Mouse (Mus musculus) intestine, embryonic 15.5 days (tissue): Measurements from ENCODE around the gene Prr22. TPM values are rescaled to one million over a fixed set of nuclear protein-coding genes. Genes with fewer than 3 reads are reported as not detected.

Source experiments
- ATAC-seq: fragments of 200-750 bp; cut with Nextera tagmentation; 2 replicates; pipeline ENCODE4 v1.8.0; 2017; ENCODE audit warnings: moderate TSS enrichment, moderate library complexity
- H3K27ac ChIP-seq: fragments of 300-500 bp; sonication (generic); 2 replicates; pipeline ENCODE4 v1.5.1; 2015; ENCODE audit warnings: mild to moderate bottlenecking, inconsistent platforms
- H3K27me3 ChIP-seq: fragments of 300-500 bp; sonication (generic); replicated peaks from 2 replicates; pipeline ENCODE4 v1.6.1; 2015; ENCODE audit warnings: inconsistent platforms
- H3K36me3 ChIP-seq: fragments of 300-500 bp; sonication (generic); 2 replicates; pipeline ENCODE4 v1.6.1; 2015; ENCODE audit warnings: inconsistent platforms
- H3K4me1 ChIP-seq: fragments of 300-500 bp; sonication (generic); replicated peaks from 2 replicates; pipeline ENCODE4 v1.6.1; 2015; ENCODE audit warnings: inconsistent platforms
- H3K4me2 ChIP-seq: fragments of 300-500 bp; sonication (generic); replicated peaks from 2 replicates; pipeline ENCODE4 v1.6.1; 2015; ENCODE audit warnings: mild to moderate bottlenecking, inconsistent platforms
- H3K4me3 ChIP-seq: fragments of 300-500 bp; sonication (generic); replicated peaks from 2 replicates; pipeline ENCODE4 v1.5.1; 2015; ENCODE audit warnings: inconsistent platforms
- H3K9ac ChIP-seq: fragments of 300-500 bp; sonication (generic); 2 replicates; pipeline ENCODE4 v1.6.1; 2015; ENCODE audit warnings: inconsistent platforms
- H3K9me3 ChIP-seq: fragments of 300-500 bp; sonication (generic); 2 replicates; pipeline ENCODE4 v1.6.1; 2016; ENCODE audit warnings: inconsistent platforms
- WGBS: fragments of 180-500 bp; shearing (Covaris S2); methylation state at CpG from one replicate; pipeline ENCODE4 v1.1.7; 2015; 5-methylcytosine and 5-hydroxymethylcytosine counted together
- polyA plus RNA-seq: library from polyadenylated mRNA; unstranded; fragments of >200 nt; fragmentation: Nextera tagmentation; extraction: Ambion mirVana; gene quantifications from 2 replicates; pipeline ENCODE4 v1.2.1, GENCODE M21; 2015

Prr22 gene
- 1.2 and 1.6 TPM in 2 replicates for polyA plus RNA-seq

DNA sequence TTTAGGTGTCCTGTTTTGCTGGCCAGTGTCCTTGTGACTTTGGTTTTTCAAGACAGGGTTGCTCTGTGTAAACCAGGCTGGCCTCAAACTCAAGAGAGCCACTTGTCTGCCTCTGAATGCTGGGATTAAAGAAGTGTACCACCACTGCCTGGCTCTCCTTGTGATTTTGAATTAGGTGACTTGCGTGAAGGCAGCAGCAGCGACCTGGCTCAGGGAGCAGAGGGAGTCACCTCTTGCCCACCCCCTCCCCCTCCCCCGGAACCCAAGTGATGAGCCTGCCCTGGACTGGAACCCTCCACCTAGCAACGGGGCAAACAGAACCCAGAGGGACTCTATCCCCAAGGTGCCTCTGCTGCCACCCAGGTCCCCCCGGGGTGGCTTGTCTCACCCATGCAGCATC, at the start of gene Prr22:
Gene Prr22, plus strand, starts transcription at position 301 of the 400 bp plus-strand sequence.
- no peak within 1 kb of the TSS for H3K9ac ChIP-seq
- H3K4me1 ChIP-seq, result 0 out of 2 replicates have a peak, but pooled peaks cover 5% of the 10 kb centered on the region
- no peaks in the 10 kb centered on the region for H3K27me3 ChIP-seq
- no peak within 1 kb of the TSS for H3K27ac ChIP-seq
- H3K4me3 ChIP-seq, result no peak within 1 kb of the TSS
- ATAC-seq, result no peak
- peaks cover 31% of the 10 kb centered on the region for H3K36me3 ChIP-seq
- no peak within 1 kb of the TSS for H3K4me2 ChIP-seq
- WGBS, result 91% methylated on average over 5 of the region's 5 CpGs
- no peaks in the 10 kb centered on the region for H3K9me3 ChIP-seq

DNA sequence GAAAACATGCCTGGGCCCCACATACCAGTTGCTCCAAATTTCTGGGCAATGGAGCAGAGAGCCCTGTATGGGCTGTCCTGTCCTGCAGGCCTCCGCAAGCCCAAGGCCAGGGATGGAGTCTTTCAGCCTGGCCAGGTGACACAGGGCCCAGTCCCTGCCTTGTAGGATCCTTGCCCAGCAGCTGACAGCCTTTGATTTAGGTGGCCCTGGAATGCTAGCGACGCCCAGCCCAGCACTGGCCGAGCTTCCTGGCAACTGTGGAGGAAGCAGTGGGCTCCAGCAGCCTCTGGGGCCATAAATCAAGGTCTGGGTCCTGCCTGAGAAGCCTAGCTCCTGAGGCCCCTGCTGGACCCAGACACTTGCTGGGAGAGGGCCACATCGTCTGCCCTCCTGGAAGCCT, 47.6 kb upstream of the Prr22 start:
- Histone ChIP-seq H3K27ac (no peak overlapping the region), H3K4me3 (no peak overlapping the region), H3K9me3 (no peaks in the 10 kb centered on the region), H3K4me2 (no peak overlapping the region), H3K9ac (0 out of 2 replicates have a peak overlapping the region, but pooled peaks have one; percentile 1), H3K4me1 (peaks cover 28% of the 10 kb centered on the region), H3K36me3 (0 out of 2 replicates have a peak, but pooled peaks cover 11% of the 10 kb centered on the region), H3K27me3 (no peaks in the 10 kb centered on the region)
- no peak for ATAC-seq
- 38% methylated on average over 5 of the region's 5 CpGs for whole genome bisulfite sequencing

DNA sequence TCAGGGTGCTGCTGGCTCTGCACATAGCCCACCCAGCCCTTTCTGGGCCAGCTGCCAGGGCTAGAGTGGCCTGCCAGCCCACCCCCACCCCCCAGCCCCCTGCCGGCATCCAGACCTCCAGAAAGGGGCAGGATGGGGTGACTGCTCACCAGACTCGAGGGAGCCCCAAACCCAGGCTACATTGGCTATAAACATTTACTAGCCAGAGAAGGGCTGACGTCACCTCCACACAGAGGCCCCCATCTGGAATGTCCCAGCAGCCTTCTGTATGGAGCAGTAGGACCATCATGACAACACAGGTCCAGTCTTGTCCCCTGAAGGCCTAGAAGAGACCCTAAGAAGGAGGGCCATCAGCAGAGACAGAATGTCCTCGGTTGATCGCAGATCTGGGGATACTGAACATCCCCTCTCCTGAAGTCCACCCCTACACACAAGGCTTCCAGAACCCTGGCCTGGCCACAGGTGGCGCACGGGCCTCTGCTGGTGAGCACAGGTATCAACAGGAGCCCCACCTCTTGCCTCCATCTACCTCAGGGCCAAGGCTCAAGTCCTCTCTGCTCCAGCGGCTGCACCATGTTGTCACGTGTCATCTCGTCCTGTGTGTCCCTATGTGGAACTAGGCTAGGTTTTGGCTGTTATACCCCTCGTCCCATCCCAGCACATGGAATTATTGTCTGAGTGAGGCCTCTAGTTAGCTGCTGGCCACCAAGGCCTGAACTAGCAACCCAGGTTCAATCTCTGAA, 46.5 kb upstream of the Prr22 start:
- ATAC-seq, result no peak
- Histone ChIP-seq H3K27me3 (no peaks in the 10 kb centered on the region), H3K4me3 (no peak overlapping the region), H3K9me3 (no peaks in the 10 kb centered on the region), H3K36me3 (0 out of 2 replicates have a peak, but pooled peaks cover 11% of the 10 kb centered on the region), H3K4me2 (no peak overlapping the region), H3K27ac (no peak overlapping the region), H3K9ac (no peak overlapping the region), H3K4me1 (peaks cover 35% of the 10 kb centered on the region)
- 77% methylated on average over 11 of the region's 11 CpGs for WGBS

DNA sequence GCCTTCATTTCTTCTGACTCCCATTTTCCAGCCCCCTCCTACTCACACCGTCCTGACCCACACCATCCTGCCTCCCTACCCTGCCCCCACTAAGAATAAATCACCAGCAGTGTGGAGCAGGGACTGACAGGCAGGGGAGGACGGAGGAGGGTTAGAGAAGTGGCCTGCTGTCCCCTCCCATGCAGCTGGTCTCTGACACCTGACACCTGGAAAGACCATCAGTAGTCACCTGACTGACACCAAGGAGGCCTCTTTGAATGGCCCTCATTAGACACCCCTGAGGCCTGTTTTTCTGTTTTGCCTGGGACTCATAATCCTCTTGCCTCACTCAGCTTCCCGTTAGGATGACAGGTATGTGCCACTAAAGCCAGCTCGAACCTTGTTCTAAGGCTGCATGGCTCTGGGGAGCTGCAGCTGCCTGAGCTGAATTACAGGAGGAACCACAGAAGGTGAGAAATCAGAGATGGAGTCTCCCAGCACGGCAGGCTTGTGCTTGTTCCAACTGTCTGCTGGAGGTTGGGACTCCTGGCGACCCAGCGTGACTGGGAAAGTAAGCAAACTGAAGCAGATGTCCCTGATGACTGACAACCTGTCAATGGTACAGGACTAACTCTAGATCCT, 42.9 kb upstream of the Prr22 start:
- 14% methylated on average over 7 of the region's 7 CpGs for WGBS
- Histone ChIP-seq H3K4me2 (no peak overlapping the region), H3K9ac (no peak overlapping the region), H3K36me3 (0 out of 2 replicates have a peak, but pooled peaks cover 6% of the 10 kb centered on the region), H3K4me3 (no peak overlapping the region), H3K27me3 (no peaks in the 10 kb centered on the region), H3K9me3 (no peaks in the 10 kb centered on the region), H3K4me1 (peaks cover 31% of the 10 kb centered on the region), H3K27ac (peak overlapping the region; percentile 48; the same call in 1 of the 2 replicates)
- peak; percentile 32 for ATAC-seq

DNA sequence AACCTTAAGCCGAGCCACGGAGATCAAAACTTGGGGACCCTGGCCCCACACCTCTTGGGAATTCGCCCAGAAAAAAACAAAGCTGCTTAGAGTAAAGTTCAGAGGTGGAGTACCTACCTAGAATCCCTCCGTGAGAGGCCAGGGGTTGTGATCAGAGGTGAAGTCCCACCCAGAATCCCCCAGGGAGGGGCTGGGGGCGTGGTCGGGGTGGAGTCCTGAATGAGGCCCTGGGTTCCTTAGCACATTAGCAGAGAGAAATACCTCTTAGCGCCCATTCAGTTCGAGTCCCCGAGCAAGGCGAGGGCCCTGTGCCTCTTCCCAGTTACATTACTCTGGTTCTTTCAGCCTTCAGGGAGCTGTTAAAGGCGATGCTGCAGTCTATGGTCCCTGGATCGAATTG, 42.4 kb upstream of the Prr22 start:
- Histone ChIP-seq H3K27ac (peak overlapping the region; percentile 48), H3K27me3 (no peaks in the 10 kb centered on the region), H3K9me3 (no peaks in the 10 kb centered on the region), H3K4me2 (peak overlapping the region; percentile 42), H3K36me3 (0 out of 2 replicates have a peak, but pooled peaks cover 5% of the 10 kb centered on the region), H3K4me3 (no peak overlapping the region), H3K9ac (no peak overlapping the region), H3K4me1 (peaks cover 30% of the 10 kb centered on the region)
- peak; percentile 71 for ATAC-seq
- 11% methylated on average over 12 of the region's 12 CpGs for WGBS

DNA sequence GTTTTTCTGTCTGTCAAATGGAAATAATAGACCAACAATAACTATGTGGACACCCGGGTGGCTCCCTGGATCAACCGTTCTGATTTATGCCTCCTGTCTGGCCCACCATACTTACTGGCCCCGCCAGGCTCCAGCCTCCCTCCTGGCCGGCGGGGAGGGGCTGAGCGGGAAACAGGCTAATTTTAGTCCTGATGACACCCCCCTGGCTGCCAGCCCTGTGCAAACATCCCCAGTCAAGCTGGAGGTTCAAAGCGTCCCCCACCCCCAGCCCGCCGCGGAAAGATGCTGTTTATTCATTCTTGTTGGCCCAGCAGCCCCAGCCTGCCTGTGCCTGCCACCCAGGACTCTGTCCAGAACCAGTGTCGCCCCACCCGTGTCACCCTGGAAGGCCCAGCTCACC, 41.9 kb upstream of the Prr22 start:
- 0 out of 2 replicates have a peak, but pooled peaks cover under 1% of the 10 kb centered on the region for H3K36me3 ChIP-seq
- ATAC-seq, result peak; percentile 35
- H3K9me3 ChIP-seq, result no peaks in the 10 kb centered on the region
- H3K27ac ChIP-seq, result peak overlapping the region; percentile 48; the same call in 1 of the 2 replicates
- 6% methylated on average over 12 of the region's 12 CpGs for WGBS
- no peak overlapping the region for H3K4me3 ChIP-seq
- peak overlapping the region; percentile 42 for H3K4me2 ChIP-seq
- no peak overlapping the region for H3K9ac ChIP-seq
- peaks cover 28% of the 10 kb centered on the region for H3K4me1 ChIP-seq
- H3K27me3 ChIP-seq, result no peaks in the 10 kb centered on the region

DNA sequence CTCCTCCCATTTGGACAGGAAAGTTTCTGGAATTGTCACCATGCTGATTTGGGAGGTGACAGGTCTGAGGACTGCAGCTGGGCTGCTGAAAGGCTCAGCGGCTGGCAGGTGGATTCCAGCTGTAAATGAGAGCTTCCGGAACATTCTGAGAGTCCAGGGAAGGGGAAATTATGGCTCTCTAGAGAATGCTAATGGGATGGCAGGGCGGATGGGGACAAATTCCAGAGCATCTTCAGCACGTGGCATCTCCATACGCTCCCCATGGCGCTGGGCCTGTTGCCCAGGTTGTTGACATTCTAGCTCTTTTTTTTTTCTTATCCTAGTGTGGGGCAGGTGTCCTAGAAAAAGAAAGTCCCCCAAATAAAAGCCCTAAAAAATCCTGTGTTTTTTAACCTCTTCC, 40.9 kb upstream of the Prr22 start:
- Histone ChIP-seq H3K9me3 (no peaks in the 10 kb centered on the region), H3K9ac (no peak overlapping the region), H3K36me3 (no peaks in the 10 kb centered on the region), H3K4me3 (no peak overlapping the region), H3K27me3 (no peaks in the 10 kb centered on the region), H3K4me1 (peaks cover 23% of the 10 kb centered on the region), H3K27ac (no peak overlapping the region), H3K4me2 (no peak overlapping the region)
- ATAC-seq, result no peak
- 53% methylated on average over 6 of the region's 6 CpGs for WGBS

DNA sequence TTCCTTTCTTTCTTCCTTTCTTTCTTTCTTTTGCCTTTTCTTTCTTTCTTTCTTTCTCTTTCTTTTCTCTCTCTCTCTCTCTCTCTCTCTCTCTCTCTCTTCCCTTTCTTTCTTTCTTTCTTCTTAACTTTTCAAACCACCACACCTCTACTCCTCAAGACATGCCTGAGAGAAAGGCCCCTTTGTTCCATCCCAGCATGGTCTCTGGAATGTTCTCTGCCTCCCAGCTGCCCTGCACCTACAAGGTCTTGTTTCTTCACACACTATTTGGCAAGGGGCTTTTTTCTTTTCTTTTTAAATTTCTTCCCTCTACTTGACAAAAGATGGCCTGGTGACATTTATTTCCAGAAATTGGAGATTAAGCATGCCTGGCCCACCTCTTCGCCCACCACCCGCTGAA, 40.4 kb upstream of the Prr22 start:
- Histone ChIP-seq H3K27ac (no peak overlapping the region), H3K4me1 (peaks cover 23% of the 10 kb centered on the region), H3K9me3 (no peaks in the 10 kb centered on the region), H3K4me2 (no peak overlapping the region), H3K27me3 (no peaks in the 10 kb centered on the region), H3K9ac (no peak overlapping the region), H3K36me3 (no peaks in the 10 kb centered on the region), H3K4me3 (no peak overlapping the region)
- WGBS, result 73% methylated on average over 2 of the region's 2 CpGs
- ATAC-seq, result no peak

DNA sequence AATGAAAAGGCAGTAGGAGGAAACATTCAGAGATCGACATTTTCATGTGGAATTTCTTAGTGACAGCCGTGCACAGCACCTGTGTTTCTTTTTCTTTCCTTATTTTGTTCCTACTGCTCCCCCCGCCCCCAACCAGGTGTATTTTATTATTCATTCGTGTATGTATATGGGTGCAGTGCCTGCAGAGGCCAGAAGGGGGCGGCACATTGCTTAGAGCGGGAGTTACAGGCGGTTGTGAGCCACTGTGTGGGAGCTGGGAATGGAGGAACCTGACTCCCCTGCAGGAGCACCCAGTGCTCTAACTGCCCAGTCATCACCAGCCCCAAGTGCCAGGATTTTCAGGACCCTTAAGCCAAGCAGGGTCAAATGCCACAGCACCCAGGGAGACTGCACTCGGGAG, 33.5 kb upstream of the Prr22 start:
- Histone ChIP-seq H3K27ac (no peak overlapping the region), H3K9me3 (no peaks in the 10 kb centered on the region), H3K4me2 (no peak overlapping the region), H3K9ac (no peak overlapping the region), H3K27me3 (no peaks in the 10 kb centered on the region), H3K4me3 (no peak overlapping the region), H3K36me3 (no peaks in the 10 kb centered on the region), H3K4me1 (no peaks in the 10 kb centered on the region)
- no peak for ATAC-seq
- 47% methylated on average over 8 of the region's 8 CpGs for WGBS

DNA sequence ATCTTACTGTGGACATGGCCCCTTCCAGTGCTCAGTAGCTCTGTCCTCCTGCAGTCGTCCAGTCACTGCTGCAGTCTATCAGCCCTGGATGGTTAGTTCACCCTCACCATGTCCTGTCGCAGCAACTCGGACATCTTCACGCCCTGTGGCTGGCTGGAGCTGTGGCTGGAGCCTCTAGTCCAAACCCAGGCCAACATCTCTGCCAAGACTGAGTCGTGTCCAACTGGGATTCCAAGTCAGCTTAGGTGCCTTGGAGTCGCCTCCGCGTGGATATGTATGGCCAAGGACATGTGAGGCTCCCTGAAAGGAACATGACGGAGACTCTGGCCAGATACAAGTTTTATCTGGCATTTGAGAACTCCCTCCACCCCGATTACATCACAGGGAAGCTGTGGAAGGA, 31.8 kb upstream of the Prr22 start:
- H3K9ac ChIP-seq, result no peak overlapping the region
- WGBS, result 80% methylated on average over 10 of the region's 10 CpGs
- no peak for ATAC-seq

DNA sequence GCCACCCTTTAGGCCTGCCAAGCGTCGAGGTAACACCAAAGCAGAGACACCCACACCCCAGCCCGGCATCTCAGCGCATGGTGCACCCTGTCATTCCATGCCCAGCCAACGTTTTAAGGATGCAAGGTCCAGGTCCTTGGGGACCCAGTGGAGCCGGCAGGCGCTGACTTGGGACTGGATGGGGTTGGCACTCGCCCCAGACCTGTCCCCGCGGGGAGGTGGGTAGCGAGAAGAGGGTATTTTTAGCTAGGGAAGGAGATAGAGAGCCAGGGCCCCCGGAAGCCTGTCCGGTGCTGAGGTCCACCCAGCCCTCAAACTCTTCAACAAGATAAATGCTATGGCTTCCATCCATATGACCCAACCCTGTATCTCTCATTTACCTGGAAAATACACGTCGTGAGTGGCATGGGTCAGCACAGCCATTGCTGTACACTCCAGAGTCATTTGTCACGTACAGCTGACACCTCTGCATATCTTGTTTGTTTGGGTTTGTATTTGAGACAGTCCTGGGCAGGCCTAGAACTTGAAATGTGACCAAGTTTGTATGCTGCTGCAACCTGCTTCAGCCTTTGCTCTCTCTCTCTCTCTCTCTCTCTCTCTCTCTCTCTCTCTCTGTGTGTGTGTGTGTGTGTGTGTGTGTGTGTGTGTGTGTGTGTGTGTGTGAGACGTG, 29.8 kb upstream of the Prr22 start:
- no peaks in the 10 kb centered on the region for H3K27me3 ChIP-seq
- no peak overlapping the region for H3K27ac ChIP-seq
- no peak overlapping the region for H3K4me3 ChIP-seq
- no peaks in the 10 kb centered on the region for H3K4me1 ChIP-seq
- H3K9ac ChIP-seq, result no peak overlapping the region
- H3K36me3 ChIP-seq, result no peaks in the 10 kb centered on the region
- H3K9me3 ChIP-seq, result no peaks in the 10 kb centered on the region
- no peak overlapping the region for H3K4me2 ChIP-seq
- WGBS, result 79% methylated on average over 17 of the region's 17 CpGs
- ATAC-seq, result no peak

More for the DNA sequence above, 31.8 kb upstream of the Prr22 start:
- H3K27ac ChIP-seq, result no peak overlapping the region
- no peaks in the 10 kb centered on the region for H3K4me1 ChIP-seq
- H3K9me3 ChIP-seq, result no peaks in the 10 kb centered on the region
- H3K36me3 ChIP-seq, result no peaks in the 10 kb centered on the region
- no peak overlapping the region for H3K4me2 ChIP-seq
- H3K4me3 ChIP-seq, result no peak overlapping the region
- H3K27me3 ChIP-seq, result no peaks in the 10 kb centered on the region

DNA sequence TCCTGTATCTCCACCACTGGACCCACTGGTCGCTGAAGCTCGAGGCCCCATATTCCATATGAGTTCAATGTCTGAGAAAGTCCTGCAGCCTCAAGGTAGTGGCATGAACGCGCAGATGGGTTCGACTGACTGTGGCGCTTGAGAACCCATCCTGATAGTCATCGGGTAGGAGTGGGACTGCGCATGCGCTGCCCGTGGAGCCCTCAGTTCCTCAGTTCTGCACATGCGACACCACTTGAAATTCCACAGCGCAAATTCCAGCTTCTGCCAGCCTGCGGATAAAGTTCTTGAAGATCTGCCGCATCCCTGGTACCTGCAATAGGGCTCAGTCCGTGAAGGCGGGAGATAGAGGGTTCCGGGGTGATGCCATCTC, 29.3 kb upstream of the Prr22 start:
- no peaks in the 10 kb centered on the region for H3K27me3 ChIP-seq
- WGBS, result 74% methylated on average over 17 of the region's 17 CpGs
- no peak for ATAC-seq
- H3K9ac ChIP-seq, result no peak overlapping the region
- H3K27ac ChIP-seq, result no peak overlapping the region
- no peak overlapping the region for H3K4me3 ChIP-seq
- H3K4me1 ChIP-seq, result no peaks in the 10 kb centered on the region
- no peaks in the 10 kb centered on the region for H3K9me3 ChIP-seq
- H3K36me3 ChIP-seq, result no peaks in the 10 kb centered on the region
- H3K4me2 ChIP-seq, result no peak overlapping the region
